Mouse (Mus musculus): ENCODE results near the gene Cdc5l. TPM values are rescaled to one million over a fixed set of nuclear protein-coding genes. Genes with fewer than 3 reads are reported as not detected.
A peak's percentile ranks its signal among the peaks of the same experiment; 100 is the strongest.

Cdc5l gene
- polyA plus RNA-seq, 1 experiment from 2014 or later: 47.4 TPM

GRCm38 (mm10) chr17:45370535-45370934 lies 63.0 kb downstream of the Cdc5l start:
- WGBS: 51% methylated on average over 4 of the region's 5 CpGs
- Histone ChIP-seq H3K9ac (ENCODE audit: low read depth, low read length) (no peak overlapping the region), H3K4me2 (ENCODE audit: low read length) (no peak overlapping the region), H3K27ac (no peak overlapping the region), H3K4me3 (replicated peaks; ENCODE audit: low read depth, low read length) (no peak overlapping the region), H3K4me1 (replicated peaks; ENCODE audit: insufficient read depth, low read length) (no peaks in the 10 kb centered on the region), H3K36me3 (ENCODE audit: insufficient read depth, low read length) (no peaks in the 10 kb centered on the region), H3K9me3 (replicated peaks; ENCODE audit: low read length) (no peaks in the 10 kb centered on the region), H3K27me3 (ENCODE audit: insufficient read depth, low read length) (no peaks in the 10 kb centered on the region)
- ATAC-seq (replicated peaks; ENCODE audit: low FRiP score, low read depth) (no peak), DNase-seq (ENCODE audit: low spot score) (no peak)
- TF ChIP-seq CTCF (IDR thresholded peaks at IDR 0.05; ENCODE audit: low read depth): no peak

- WGBS: 47% methylated on average over 7 of the region's 7 CpGs
- Histone ChIP-seq H3K4me2 (ENCODE audit: low read length) (no peak overlapping the region), H3K27ac (no peak overlapping the region), H3K27me3 (ENCODE audit: insufficient read depth, low read length) (no peaks in the 10 kb centered on the region), H3K4me3 (replicated peaks; ENCODE audit: low read depth, low read length) (no peak overlapping the region), H3K9ac (ENCODE audit: low read depth, low read length) (no peak overlapping the region), H3K36me3 (ENCODE audit: insufficient read depth, low read length) (no peaks in the 10 kb centered on the region), H3K9me3 (replicated peaks; ENCODE audit: low read length) (no peaks in the 10 kb centered on the region), H3K4me1 (replicated peaks; ENCODE audit: insufficient read depth, low read length) (no peaks in the 10 kb centered on the region)
- peak; percentile 51 for DNase-seq (ENCODE audit: low spot score)
- no peak for TF ChIP-seq CTCF (IDR thresholded peaks at IDR 0.05; ENCODE audit: low read depth)
- ATAC-seq (replicated peaks; ENCODE audit: low FRiP score, low read depth): no peak
Measured at GRCm38 (mm10) chr17:45364871-45365270, 68.7 kb downstream of the Cdc5l start.

- peaks cover 8% of the 10 kb centered on the region; the same call in 1 of the 2 replicates for H3K4me1 ChIP-seq (replicated peaks; ENCODE audit: insufficient read depth, low read length)
- no peaks in the 10 kb centered on the region for H3K9me3 ChIP-seq (replicated peaks; ENCODE audit: low read length)
- 92% methylated on average over 3 of the region's 3 CpGs for WGBS
- DNase-seq (ENCODE audit: low spot score) (no peak), ATAC-seq (replicated peaks; ENCODE audit: low FRiP score, low read depth) (no peak)
- H3K4me3 ChIP-seq (replicated peaks; ENCODE audit: low read depth, low read length): no peak overlapping the region
- H3K27me3 ChIP-seq (ENCODE audit: insufficient read depth, low read length): no peaks in the 10 kb centered on the region
- H3K27ac ChIP-seq: no peak overlapping the region
- no peak overlapping the region for H3K4me2 ChIP-seq (ENCODE audit: low read length)
- no peak overlapping the region for H3K9ac ChIP-seq (ENCODE audit: low read depth, low read length)
- no peaks in the 10 kb centered on the region for H3K36me3 ChIP-seq (ENCODE audit: insufficient read depth, low read length)
- TF ChIP-seq CTCF (IDR thresholded peaks at IDR 0.05; ENCODE audit: low read depth): no peak
Measured at GRCm38 (mm10) chr17:45360950-45361349, 72.6 kb downstream of the Cdc5l start.

- H3K36me3 ChIP-seq (ENCODE audit: insufficient read depth, low read length): no peaks in the 10 kb centered on the region
- H3K27ac ChIP-seq: no peak overlapping the region
- H3K27me3 ChIP-seq (ENCODE audit: insufficient read depth, low read length): no peaks in the 10 kb centered on the region
- ATAC-seq (replicated peaks; ENCODE audit: low FRiP score, low read depth) (no peak), DNase-seq (ENCODE audit: low spot score) (peak; percentile 80)
- H3K4me3 ChIP-seq (replicated peaks; ENCODE audit: low read depth, low read length): no peak overlapping the region
- peaks cover 8% of the 10 kb centered on the region; the same call in 1 of the 2 replicates for H3K4me1 ChIP-seq (replicated peaks; ENCODE audit: insufficient read depth, low read length)
- no peak for TF ChIP-seq CTCF (IDR thresholded peaks at IDR 0.05; ENCODE audit: low read depth)
- no peak overlapping the region for H3K4me2 ChIP-seq (ENCODE audit: low read length)
- WGBS: 19% methylated on average over 5 of the region's 5 CpGs
- no peak overlapping the region for H3K9ac ChIP-seq (ENCODE audit: low read depth, low read length)
- H3K9me3 ChIP-seq (replicated peaks; ENCODE audit: low read length): no peaks in the 10 kb centered on the region
Measured at GRCm38 (mm10) chr17:45359443-45359842, 74.1 kb downstream of the Cdc5l start.

GRCm38 (mm10) chr17:45356431-45356830 lies 77.1 kb downstream of the Cdc5l start:
- H3K4me2 ChIP-seq (ENCODE audit: low read length): no peak overlapping the region
- ATAC-seq (replicated peaks; ENCODE audit: low FRiP score, low read depth) (peak; percentile 52; the same call in 1 of the 2 replicates), DNase-seq (ENCODE audit: low spot score) (peak; percentile 35)
- peaks cover 8% of the 10 kb centered on the region; the same call in 1 of the 2 replicates for H3K4me1 ChIP-seq (replicated peaks; ENCODE audit: insufficient read depth, low read length)
- H3K9ac ChIP-seq (ENCODE audit: low read depth, low read length): no peak overlapping the region
- H3K4me3 ChIP-seq (replicated peaks; ENCODE audit: low read depth, low read length): no peak overlapping the region
- no peaks in the 10 kb centered on the region for H3K36me3 ChIP-seq (ENCODE audit: insufficient read depth, low read length)
- no peak overlapping the region for H3K27ac ChIP-seq
- H3K27me3 ChIP-seq (ENCODE audit: insufficient read depth, low read length): no peaks in the 10 kb centered on the region
- no peaks in the 10 kb centered on the region for H3K9me3 ChIP-seq (replicated peaks; ENCODE audit: low read length)
- WGBS: 37% methylated on average over 9 of the region's 9 CpGs
- TF ChIP-seq CTCF (IDR thresholded peaks at IDR 0.05; ENCODE audit: low read depth): no peak

GRCm38 (mm10) chr17:45347951-45348350 lies 85.6 kb downstream of the Cdc5l start:
- no peak overlapping the region for H3K4me2 ChIP-seq (ENCODE audit: low read length)
- no peak overlapping the region for H3K9ac ChIP-seq (ENCODE audit: low read depth, low read length)
- no peaks in the 10 kb centered on the region for H3K36me3 ChIP-seq (ENCODE audit: insufficient read depth, low read length)
- no peaks in the 10 kb centered on the region for H3K9me3 ChIP-seq (replicated peaks; ENCODE audit: low read length)
- no peaks in the 10 kb centered on the region for H3K27me3 ChIP-seq (ENCODE audit: insufficient read depth, low read length)
- WGBS: 93% methylated on average over 4 of the region's 4 CpGs
- H3K27ac ChIP-seq: no peak overlapping the region
- ATAC-seq (replicated peaks; ENCODE audit: low FRiP score, low read depth) (no peak), DNase-seq (ENCODE audit: low spot score) (no peak)
- no peak overlapping the region for H3K4me3 ChIP-seq (replicated peaks; ENCODE audit: low read depth, low read length)
- H3K4me1 ChIP-seq (replicated peaks; ENCODE audit: insufficient read depth, low read length): no peaks in the 10 kb centered on the region
- no peak for TF ChIP-seq CTCF (IDR thresholded peaks at IDR 0.05; ENCODE audit: low read depth)

Other genes starting within 250 kb of the Cdc5l start
- gene Spats1, start 41.7 kb upstream of the Cdc5l start, polyA plus RNA-seq (2015; fragmentation: Nextera tagmentation; extraction: Ambion mirVana): 0.17 and 0.39 TPM in 2 replicates
- 11.5 and 13.8 TPM in 2 replicates for gene Aars2, start 73.1 kb upstream of the Cdc5l start, polyA plus RNA-seq (2015; fragmentation: Nextera tagmentation; extraction: Ambion mirVana)
- gene Tcte1, start 89.7 kb upstream of the Cdc5l start, polyA plus RNA-seq (2015; fragmentation: Nextera tagmentation; extraction: Ambion mirVana): 0.07 and 0.15 TPM in 2 replicates
- 1.5 and 1.8 TPM in 2 replicates for gene Tmem151b, start 115.9 kb upstream of the Cdc5l start, polyA plus RNA-seq (2015; fragmentation: Nextera tagmentation; extraction: Ambion mirVana)
- 4.8 and 5.1 TPM in 2 replicates for gene Nfkbie, start 122.0 kb upstream of the Cdc5l start, polyA plus RNA-seq (2015; fragmentation: Nextera tagmentation; extraction: Ambion mirVana)
- gene Slc35b2, start 130.1 kb upstream of the Cdc5l start, polyA plus RNA-seq (2015; fragmentation: Nextera tagmentation; extraction: Ambion mirVana): 131 and 138 TPM in 2 replicates
- 1,330 and 1,432 TPM in 2 replicates for gene Hsp90ab1, start 139.5 kb upstream of the Cdc5l start, polyA plus RNA-seq (2015; fragmentation: Nextera tagmentation; extraction: Ambion mirVana)
- gene Slc29a1, start 165.9 kb upstream of the Cdc5l start, polyA plus RNA-seq (2015; fragmentation: Nextera tagmentation; extraction: Ambion mirVana): 93.6 and 101 TPM in 2 replicates
- 16.7 and 18.4 TPM in 2 replicates for gene Mymx, start 168.4 kb upstream of the Cdc5l start, polyA plus RNA-seq (2015; fragmentation: Nextera tagmentation; extraction: Ambion mirVana)
- gene Capn11, start 225.6 kb upstream of the Cdc5l start, polyA plus RNA-seq (2015; fragmentation: Nextera tagmentation; extraction: Ambion mirVana): 0.17 TPM in 1 of 2 replicates, not detected in the other